Mouse (Mus musculus) lung, postnatal 25 days (tissue): Measurements from ENCODE around the gene Srbd1.

Experiments used
- DNase-seq: peaks from one replicate; pipeline ENCODE4 v3.0.0; 2022; ENCODE audit warnings: low spot score

Gene Srbd1

GRCm38 (mm10) chr17:86035146-86035545 is 109.8 kb downstream of the Srbd1 start:
- no peak for DNase-seq

- DNase-seq, result no peak
Measured at GRCm38 (mm10) chr17:86034641-86035040, 110.3 kb downstream of the Srbd1 start.

- DNase-seq, result peak; percentile 17
Measured at GRCm38 (mm10) chr17:86032113-86032714, 112.8 kb downstream of the Srbd1 start.

GRCm38 (mm10) chr17:86030016-86030415 is 115.0 kb downstream of the Srbd1 start:
- no peak for DNase-seq

GRCm38 (mm10) chr17:86029175-86029574 is 115.8 kb downstream of the Srbd1 start:
- no peak for DNase-seq

- DNase-seq, result no peak
Measured at GRCm38 (mm10) chr17:86027577-86028199, 117.3 kb downstream of the Srbd1 start.

- no peak for DNase-seq
Measured at GRCm38 (mm10) chr17:86024589-86024988, 120.4 kb downstream of the Srbd1 start.

- no peak for DNase-seq
Measured at GRCm38 (mm10) chr17:86022366-86022765, 122.6 kb downstream of the Srbd1 start.

GRCm38 (mm10) chr17:86021815-86022214 is 123.2 kb downstream of the Srbd1 start:
- DNase-seq, result no peak

GRCm38 (mm10) chr17:86021231-86021630 is 123.7 kb downstream of the Srbd1 start:
- no peak for DNase-seq

GRCm38 (mm10) chr17:86019793-86020192 is 125.2 kb downstream of the Srbd1 start:
- no peak for DNase-seq

GRCm38 (mm10) chr17:86014246-86014645 is 130.7 kb downstream of the Srbd1 start:
- no peak for DNase-seq

- DNase-seq, result no peak
Measured at GRCm38 (mm10) chr17:86012576-86012975, 132.4 kb downstream of the Srbd1 start.

GRCm38 (mm10) chr17:86011849-86012248 is 133.1 kb downstream of the Srbd1 start:
- DNase-seq, result no peak

GRCm38 (mm10) chr17:86008401-86008800 is 136.6 kb downstream of the Srbd1 start:
- DNase-seq, result no peak

- no peak for DNase-seq
Measured at GRCm38 (mm10) chr17:86002113-86002512, 142.9 kb downstream of the Srbd1 start.

- no peak for DNase-seq
Measured at GRCm38 (mm10) chr17:86001667-86002066, 143.3 kb downstream of the Srbd1 start.

GRCm38 (mm10) chr17:85995727-85996126 is 149.2 kb downstream of the Srbd1 start:
- peak; percentile 59 for DNase-seq

GRCm38 (mm10) chr17:85995086-85995485 is 149.9 kb downstream of the Srbd1 start:
- DNase-seq, result no peak

GRCm38 (mm10) chr17:85989058-85989769 is 155.8 kb downstream of the Srbd1 start:
- DNase-seq, result no peak

- DNase-seq, result no peak
Measured at GRCm38 (mm10) chr17:85987531-85987930, 157.4 kb downstream of the Srbd1 start.

- no peak for DNase-seq
Measured at GRCm38 (mm10) chr17:85986624-85987023, 158.4 kb downstream of the Srbd1 start.

GRCm38 (mm10) chr17:85986181-85986580 is 158.8 kb downstream of the Srbd1 start:
- DNase-seq, result no peak
